Mouse (Mus musculus) lung, postnatal 36 days (tissue): Measurements from ENCODE around the gene Neu4.
"Not testable (repeated sequence)": the region's sequence is repeated elsewhere in the genome, so short reads cannot be mapped to it uniquely, and the experiment has no call there.

Experiments used
- DNase-seq: peaks from one replicate; pipeline ENCODE4 v3.0.0; 2022; ENCODE audit warnings: mixed read lengths

The Neu4 gene

DNA sequence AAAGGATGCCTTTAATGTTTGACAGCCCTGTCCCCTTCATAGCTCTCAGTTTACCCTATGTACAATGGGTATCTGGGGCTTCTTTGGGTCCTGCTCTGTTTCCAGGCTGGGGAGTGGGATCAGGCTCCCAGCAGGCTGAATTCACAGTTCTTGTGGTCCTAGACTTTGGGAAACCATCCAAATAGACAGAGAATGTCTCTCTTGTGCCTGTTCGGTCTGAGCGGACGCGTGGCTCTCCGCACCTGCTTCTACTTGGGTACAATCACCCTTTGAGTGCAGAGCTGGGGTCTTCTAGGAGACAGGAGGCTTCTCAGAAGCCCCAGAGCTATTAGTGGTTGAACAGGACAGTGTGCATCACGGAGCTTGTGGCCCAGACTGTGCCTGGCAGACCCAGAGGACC is at the start of gene Neu4:
Gene Neu4 (plus strand): TSS at position 301 of the 400 bp plus-strand sequence.
- DNase-seq, result no peak

GRCm38 (mm10) chr1:93970797-93971196 is 49.5 kb upstream of the Neu4 start:
- not testable (repeated sequence) for DNase-seq

GRCm38 (mm10) chr1:93975764-93976163 is 44.5 kb upstream of the Neu4 start:
- DNase-seq, result not testable (repeated sequence)

DNA sequence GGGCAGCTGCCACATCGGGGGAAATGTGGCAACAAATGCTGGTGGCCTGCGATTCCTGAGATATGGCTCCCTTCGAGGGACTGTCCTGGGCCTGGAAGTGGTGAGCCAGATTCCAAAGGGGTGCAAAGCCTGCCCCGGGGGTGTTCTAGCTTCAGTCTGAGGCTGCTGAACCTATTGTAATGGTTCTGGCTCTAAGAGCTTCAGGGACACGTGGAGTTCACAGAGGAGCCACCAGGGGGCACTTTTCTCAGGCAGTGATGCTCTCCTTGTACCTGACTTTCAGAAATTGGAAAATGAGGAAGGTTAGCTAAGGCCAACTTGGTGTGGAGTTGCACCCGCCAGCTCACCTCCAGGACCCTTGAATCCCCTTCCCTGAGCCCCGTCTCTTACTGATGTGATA is 42.0 kb upstream of the Neu4 start:
- DNase-seq, result not testable (repeated sequence)

DNA sequence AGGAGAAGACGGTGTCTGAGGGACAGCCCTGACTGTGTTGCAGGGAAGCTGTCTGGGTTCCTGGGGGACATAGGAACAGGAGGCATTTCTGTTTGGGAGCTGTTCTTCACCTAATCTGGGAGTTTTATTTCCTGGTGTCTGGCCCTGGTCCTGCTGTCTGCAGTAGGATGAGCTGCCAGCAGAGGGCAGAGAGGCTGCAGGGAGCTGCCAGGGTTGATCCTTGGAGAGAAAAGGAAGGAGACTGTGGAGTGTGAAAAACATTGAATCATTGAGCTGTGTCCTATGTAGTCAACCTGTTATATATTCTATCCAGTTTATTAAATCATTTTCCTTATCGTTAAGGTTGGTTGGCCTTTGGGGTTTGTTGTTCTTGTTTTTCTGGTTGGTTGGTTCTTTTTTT is 39.3 kb upstream of the Neu4 start:
- DNase-seq, result not testable (repeated sequence)

- DNase-seq, result no peak
Observed at GRCm38 (mm10) chr1:93986167-93986566, 34.1 kb upstream of the Neu4 start.

DNA sequence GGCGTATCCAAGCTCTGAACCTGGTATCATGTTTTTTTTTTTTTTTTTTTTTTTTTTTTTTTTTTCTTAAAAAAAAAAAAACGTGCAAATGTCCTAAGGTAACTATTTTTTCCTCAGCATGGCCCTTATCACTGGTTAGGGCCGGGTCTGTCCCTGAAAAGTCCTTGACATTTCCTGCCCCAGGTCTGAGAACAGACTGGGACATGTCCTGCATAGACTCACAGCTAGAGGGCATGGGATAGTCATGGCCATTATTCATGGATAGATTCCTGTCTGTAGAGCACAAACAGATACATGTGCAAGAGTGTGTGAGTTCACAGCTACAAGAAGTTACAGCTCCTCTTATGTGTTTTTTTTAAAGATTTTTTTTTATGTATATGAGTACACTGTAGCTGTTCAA is 31.5 kb upstream of the Neu4 start:
- no peak for DNase-seq

DNA sequence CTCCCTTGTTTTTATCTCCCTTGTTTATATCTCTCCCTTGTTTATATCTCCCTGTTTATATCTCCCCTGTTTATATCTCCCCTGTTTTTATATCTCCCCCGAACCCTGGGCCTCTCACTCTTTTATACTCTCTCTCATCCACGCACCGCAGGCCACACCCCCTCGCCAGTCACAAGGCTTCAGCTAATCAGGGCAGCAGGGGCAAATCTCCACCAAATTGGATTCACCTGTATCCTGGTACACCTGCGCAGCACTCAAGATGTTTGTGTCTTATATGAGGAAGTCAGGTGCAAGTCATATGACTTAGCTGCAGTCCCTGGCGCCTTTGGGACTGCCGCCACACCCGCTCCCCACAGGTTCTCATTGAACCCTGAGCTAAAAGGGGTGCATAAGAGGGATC is 30.0 kb upstream of the Neu4 start, which contains the start of gene Gal3st2c:
Gene Gal3st2c (plus strand): TSS at position 301 of the 400 bp plus-strand sequence.
- DNase-seq, result not testable (repeated sequence)

DNA sequence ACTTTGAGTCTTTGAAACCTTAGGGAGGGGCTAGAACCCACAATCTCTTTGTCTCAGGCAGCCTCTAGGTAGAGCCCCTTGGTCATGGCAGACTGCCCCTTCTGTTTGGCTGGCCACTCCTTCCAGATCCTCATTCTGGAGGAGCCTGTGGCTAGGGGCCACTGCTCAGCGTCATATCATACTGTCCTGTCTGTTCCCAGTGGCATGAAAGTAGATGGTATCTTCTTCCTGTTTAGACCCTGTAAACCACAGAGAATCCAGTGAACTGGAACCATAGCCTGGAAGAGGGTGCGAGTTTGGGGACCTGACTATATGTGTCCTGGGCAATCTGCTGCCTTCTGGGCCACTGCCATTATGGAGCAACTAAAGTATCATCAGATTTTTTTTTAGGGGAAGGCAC is 29.2 kb upstream of the Neu4 start:
- DNase-seq, result not testable (repeated sequence)

DNA sequence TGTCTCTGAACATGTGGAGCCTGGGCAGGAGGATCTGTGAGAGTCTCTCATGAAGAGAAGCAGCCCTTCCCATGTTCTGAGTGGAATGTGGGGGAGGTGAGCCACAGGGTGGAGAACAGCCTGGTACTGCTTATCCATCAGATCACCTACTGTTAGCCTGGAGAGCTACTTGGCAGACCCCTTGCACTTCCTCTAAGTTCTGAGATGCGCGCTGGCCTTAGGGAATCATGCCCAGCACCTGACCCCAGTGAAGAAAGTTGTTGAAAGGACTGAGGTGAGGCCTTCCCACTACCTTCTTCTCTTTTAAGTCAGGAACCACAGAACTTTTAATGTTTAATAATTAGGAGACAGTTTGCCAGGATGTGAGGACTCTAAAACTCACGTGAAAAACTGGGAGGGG is 28.8 kb upstream of the Neu4 start:
- not testable (repeated sequence) for DNase-seq

- DNase-seq, result no peak
Observed at GRCm38 (mm10) chr1:94001023-94001422, 19.2 kb upstream of the Neu4 start.

GRCm38 (mm10) chr1:94005954-94006506 is 14.2 kb upstream of the Neu4 start:
- not testable (repeated sequence) for DNase-seq

DNA sequence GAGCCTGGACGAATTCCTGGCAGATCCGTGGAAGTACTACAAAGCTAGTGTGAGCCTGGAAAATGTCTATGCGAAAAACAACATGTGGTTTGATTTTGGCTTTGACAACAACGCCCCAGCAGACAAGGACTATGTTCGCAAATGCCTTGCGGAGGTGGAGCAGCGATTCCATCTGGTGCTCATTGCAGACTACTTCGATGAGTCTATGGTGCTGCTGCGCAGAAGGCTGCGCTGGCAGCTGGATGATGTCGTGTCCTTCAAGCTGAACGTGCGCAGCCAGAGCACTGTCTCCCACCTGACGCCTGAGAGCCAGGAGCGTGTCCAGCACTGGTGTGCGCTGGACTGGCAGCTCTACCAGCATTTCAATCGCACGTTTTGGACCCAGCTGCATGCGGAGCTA is 11.4 kb upstream of the Neu4 start:
- not testable (repeated sequence) for DNase-seq

- DNase-seq, result no peak
Observed at GRCm38 (mm10) chr1:94011643-94012042, 8.6 kb upstream of the Neu4 start.

GRCm38 (mm10) chr1:94027506-94028108 is 7.4 kb downstream of the Neu4 start:
- DNase-seq, result no peak

DNA sequence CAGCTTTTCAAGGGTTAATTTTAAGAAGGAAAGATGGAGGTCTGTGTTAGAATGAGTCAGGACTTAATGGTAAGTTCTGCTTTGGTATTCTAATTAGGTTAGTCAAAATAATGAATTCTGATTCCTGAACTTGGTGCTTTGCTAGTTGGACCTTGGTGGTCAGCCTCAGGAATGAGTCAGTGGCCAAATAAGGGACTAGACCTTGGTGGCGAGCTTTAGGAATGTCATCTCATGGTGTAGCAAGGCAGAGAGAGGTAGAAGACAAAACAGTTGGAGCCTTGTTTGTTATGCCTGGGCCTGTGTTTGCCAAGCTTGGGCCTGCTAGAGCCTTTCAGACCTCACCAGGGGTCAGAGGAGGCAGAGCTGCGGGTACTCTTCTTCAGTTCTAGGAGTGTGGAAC is 8.5 kb downstream of the Neu4 start:
- no peak for DNase-seq

DNA sequence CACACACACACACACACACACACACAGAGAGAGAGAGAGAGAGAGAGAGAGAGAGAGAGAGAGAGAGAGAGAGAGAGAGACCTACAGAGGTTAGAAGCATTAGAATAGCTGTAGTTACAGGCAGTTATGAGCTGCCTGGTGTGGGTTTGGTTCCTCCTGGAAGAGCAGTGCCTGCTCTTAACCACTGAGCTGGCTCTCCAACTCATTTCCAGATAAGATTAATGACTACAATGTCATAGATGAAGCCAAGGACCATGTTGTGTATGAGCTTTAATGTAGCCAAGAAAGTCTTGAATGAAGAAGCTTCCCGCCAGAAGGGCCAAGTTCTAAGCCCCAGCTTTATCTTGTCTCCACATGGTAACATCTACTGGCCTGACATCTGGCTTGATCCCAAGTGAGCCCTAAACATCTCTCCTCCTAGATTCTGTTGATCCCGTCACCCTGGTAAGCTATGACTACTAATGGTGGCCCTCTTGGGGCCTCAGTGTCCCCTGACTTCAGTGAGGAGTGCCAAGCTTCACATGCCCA is 12.9 kb downstream of the Neu4 start:
- no peak for DNase-seq

- DNase-seq, result peak; percentile 86
Observed at GRCm38 (mm10) chr1:94034984-94035743, 14.9 kb downstream of the Neu4 start.

DNA sequence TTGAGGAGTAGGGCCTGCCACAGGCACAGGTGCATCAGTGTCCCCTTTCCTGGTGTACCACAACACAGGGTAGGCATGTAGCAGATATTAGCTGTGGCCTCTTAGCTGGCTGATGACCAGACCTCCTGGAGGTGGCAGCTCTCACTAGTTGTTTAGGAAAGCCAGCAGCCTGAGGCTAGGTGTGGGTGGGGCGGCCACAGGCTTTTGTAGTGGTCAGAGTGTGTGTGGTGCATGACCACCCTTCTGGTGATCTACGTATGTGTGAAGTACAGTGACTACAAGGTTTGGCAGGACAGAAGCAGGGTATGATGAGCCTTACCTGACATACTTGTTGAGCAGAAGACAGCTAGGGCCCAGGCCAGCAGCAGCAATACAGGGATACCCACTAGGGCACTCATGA is 20.1 kb downstream of the Neu4 start:
- DNase-seq, result no peak

GRCm38 (mm10) chr1:94045559-94045958 is 25.3 kb downstream of the Neu4 start:
- DNase-seq, result no peak

DNA sequence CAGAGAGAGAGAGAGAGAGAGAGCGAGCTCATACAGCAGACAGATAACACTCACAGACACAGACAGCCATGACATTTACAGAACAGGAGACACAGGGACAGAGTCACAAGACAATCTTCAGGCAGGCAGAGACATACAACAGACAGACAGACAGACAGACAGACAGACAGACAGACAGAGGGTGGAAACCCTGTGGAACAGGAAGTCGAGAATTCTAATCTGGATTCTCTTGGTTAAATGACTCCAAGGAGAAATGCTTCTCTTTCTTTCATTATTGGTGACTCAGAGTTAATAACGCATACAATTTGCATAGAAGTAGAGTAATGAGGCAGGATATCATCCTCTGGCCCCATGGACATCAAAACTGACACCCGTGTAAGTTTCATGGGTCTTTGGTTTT is 26.3 kb downstream of the Neu4 start:
- no peak for DNase-seq

DNA sequence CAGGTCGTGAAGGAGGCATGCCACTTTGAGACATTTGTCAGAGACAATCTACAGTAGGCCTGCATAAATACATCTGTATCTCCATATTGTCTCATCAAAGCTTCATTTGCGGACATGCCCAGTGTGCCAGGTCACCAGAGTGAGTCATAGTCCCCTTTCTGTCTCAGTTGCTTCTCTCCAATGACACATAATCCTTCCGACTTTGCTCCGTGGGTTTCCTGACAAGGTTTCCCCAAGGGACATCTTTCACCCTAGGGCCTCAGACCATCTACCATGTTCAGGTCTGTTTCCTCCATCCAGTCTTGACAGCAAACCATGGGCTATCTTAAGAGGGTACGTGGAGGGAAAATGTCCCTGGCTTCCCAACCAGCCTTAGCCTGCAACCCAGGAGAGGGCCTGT is 30.9 kb downstream of the Neu4 start:
- no peak for DNase-seq

GRCm38 (mm10) chr1:94052373-94052772 is 32.1 kb downstream of the Neu4 start, which contains the start of gene Pdcd1:
TSS of gene Pdcd1 (minus strand) at chr1:94052553.
- DNase-seq, result no peak
